Mouse (Mus musculus) liver, embryonic 11.5 days (tissue): Measurements from ENCODE around the gene Spag6. TPM values are rescaled to one million over a fixed set of nuclear protein-coding genes. Genes with fewer than 3 reads are reported as not detected.

ENCODE experiments used
- ATAC-seq: fragments of 200-750 bp; cut with Nextera tagmentation; replicated peaks from 2 replicates; pipeline ENCODE4 v1.8.0; 2017; ENCODE audit warnings: moderate number of reproducible peaks, mild to moderate bottlenecking, moderate TSS enrichment, moderate library complexity; ENCODE audit not compliant: low FRiP score
- DNase-seq: peaks from one replicate; pipeline ENCODE4 v3.0.0-alpha.2; 2017; ENCODE audit warnings: low spot score
- H3K27ac ChIP-seq: fragments of 300-500 bp; sonication (generic); 2 replicates; pipeline ENCODE4 v1.5.1; 2014; ENCODE audit warnings: mild to moderate bottlenecking, low read depth, low read length, control low read depth
- H3K27me3 ChIP-seq: fragments of 300-500 bp; sonication (generic); replicated peaks from 2 replicates; pipeline ENCODE4 v1.6.1; 2014; ENCODE audit warnings: low read length, mixed read lengths; ENCODE audit not compliant: control insufficient read depth, insufficient read depth
- H3K36me3 ChIP-seq: fragments of 300-500 bp; sonication (generic); 2 replicates; pipeline ENCODE4 v1.6.1; 2014; ENCODE audit warnings: mild to moderate bottlenecking, low read length, moderate library complexity, mixed read lengths; ENCODE audit not compliant: control insufficient read depth, insufficient read depth
- H3K4me1 ChIP-seq: fragments of 300-500 bp; sonication (generic); replicated peaks from 2 replicates; pipeline ENCODE4 v1.6.1; 2014; ENCODE audit warnings: low read length, mixed read lengths; ENCODE audit not compliant: control insufficient read depth, insufficient read depth
- H3K4me2 ChIP-seq: fragments of 300-500 bp; sonication (generic); 2 replicates; pipeline ENCODE4 v1.6.1; 2014; ENCODE audit warnings: mild to moderate bottlenecking, control low read depth, moderate library complexity
- H3K4me3 ChIP-seq: fragments of 300-500 bp; sonication (generic); 2 replicates; pipeline ENCODE4 v1.5.1; 2014; ENCODE audit warnings: low read depth, low read length, control low read depth
- H3K9ac ChIP-seq: fragments of 300-500 bp; sonication (generic); 2 replicates; pipeline ENCODE4 v1.6.1; 2014; ENCODE audit warnings: low read depth, low read length, control low read depth
- H3K9me3 ChIP-seq: fragments of 300-500 bp; sonication (generic); 2 replicates; pipeline ENCODE4 v1.6.1; 2016; ENCODE audit warnings: low read length, inconsistent platforms, mixed read lengths; ENCODE audit not compliant: control insufficient read depth
- WGBS: fragments of 180-500 bp; shearing (Covaris S2); extraction: QIAGEN DNeasy Blood & Tissue Kit; methylation state at CpG from one replicate; pipeline ENCODE4 v1.1.7; 2014; 5-methylcytosine and 5-hydroxymethylcytosine counted together
- polyA plus RNA-seq: library from polyadenylated mRNA; unstranded; fragments of >200 nt; fragmentation: Nextera tagmentation; extraction: Ambion mirVana; gene quantifications from 2 replicates; pipeline ENCODE4 v1.2.1, GENCODE M21; 2014

Spag6 gene
- polyA plus RNA-seq, 1 experiment from 2014 or later, result not detected

DNA sequence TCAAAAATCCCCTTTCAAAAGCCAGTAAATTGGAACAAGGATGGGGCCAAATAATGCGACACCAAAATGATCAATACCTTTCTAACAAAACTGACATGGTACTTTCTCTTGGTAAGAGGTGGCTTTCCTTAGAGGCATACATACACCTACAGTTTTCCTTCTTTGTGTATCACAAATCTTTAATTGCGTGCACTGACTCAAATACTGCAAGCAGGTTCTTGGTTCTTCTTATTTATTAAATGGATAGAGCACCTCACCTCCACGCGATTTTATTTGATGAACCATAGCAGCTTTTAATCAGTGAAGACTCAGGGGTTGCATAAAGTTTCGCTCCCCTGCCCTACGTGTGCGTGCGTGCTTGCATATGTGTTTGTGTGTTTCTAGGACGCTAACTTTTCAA lies 3.1 kb upstream of the Spag6 start:
- Histone ChIP-seq H3K36me3 (no peaks in the 10 kb centered on the region), H3K27ac (no peak overlapping the region), H3K27me3 (peaks cover 91% of the 10 kb centered on the region), H3K9ac (no peak overlapping the region), H3K4me2 (peak overlapping the region; percentile 55), H3K4me1 (peaks cover 9% of the 10 kb centered on the region), H3K4me3 (peak overlapping the region; percentile 40), H3K9me3 (no peaks in the 10 kb centered on the region)
- ATAC-seq (no peak), DNase-seq (no peak)
- WGBS, result 2% methylated on average over 9 of the region's 9 CpGs

DNA sequence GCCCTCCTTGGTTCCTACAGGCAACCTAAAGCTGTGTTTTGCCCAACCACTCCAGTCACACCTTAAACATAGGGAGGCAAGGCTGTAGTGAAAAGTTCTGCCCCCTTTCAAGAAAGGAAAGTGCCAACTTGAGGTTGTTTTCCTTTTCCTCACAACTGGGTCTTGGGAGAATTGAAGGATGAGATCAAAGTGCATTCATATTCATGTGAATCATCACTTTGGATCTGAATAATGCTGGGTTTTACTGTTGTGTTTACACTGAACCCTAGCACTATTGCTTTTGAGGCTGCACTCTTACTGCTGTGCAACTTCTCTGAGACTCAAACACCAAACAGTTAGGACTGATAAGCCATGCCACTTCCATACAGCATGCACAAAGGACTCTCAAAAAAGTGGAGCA lies 1.8 kb upstream of the Spag6 start:
- H3K27ac ChIP-seq, result no peak overlapping the region
- ATAC-seq (no peak), DNase-seq (no peak)
- H3K36me3 ChIP-seq, result no peaks in the 10 kb centered on the region
- H3K9ac ChIP-seq, result no peak overlapping the region
- H3K9me3 ChIP-seq, result no peaks in the 10 kb centered on the region
- no peak overlapping the region for H3K4me2 ChIP-seq
- peaks cover 93% of the 10 kb centered on the region for H3K27me3 ChIP-seq
- peaks cover 9% of the 10 kb centered on the region for H3K4me1 ChIP-seq
- H3K4me3 ChIP-seq, result no peak overlapping the region

DNA sequence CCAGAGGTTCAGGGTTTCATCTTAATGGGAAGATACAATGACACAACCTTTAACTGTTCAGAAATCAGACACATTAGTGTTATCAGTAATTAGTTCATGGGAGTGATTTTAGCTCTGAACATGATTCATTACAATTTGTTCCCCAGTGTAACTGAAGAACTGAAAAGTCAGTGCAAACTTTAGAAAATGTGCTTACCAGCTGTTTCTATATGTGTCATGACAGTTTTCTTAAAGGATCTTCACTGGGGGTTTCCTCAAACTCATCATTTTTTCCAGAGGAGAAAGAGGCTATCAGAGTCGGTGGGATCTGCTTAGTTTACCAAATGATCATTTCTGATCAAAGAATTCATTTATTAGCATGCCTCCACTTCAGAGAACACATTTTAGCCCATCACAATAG lies 1.3 kb upstream of the Spag6 start:
- no peak overlapping the region for H3K27ac ChIP-seq
- peaks cover 88% of the 10 kb centered on the region for H3K27me3 ChIP-seq
- no peak overlapping the region for H3K9ac ChIP-seq
- WGBS, result 3% methylated on average over 1 of the region's 1 CpGs
- no peak overlapping the region for H3K4me3 ChIP-seq
- H3K4me1 ChIP-seq, result peaks cover 9% of the 10 kb centered on the region
- ATAC-seq (no peak), DNase-seq (no peak)
- no peaks in the 10 kb centered on the region for H3K9me3 ChIP-seq
- no peaks in the 10 kb centered on the region for H3K36me3 ChIP-seq
- H3K4me2 ChIP-seq, result no peak overlapping the region

DNA sequence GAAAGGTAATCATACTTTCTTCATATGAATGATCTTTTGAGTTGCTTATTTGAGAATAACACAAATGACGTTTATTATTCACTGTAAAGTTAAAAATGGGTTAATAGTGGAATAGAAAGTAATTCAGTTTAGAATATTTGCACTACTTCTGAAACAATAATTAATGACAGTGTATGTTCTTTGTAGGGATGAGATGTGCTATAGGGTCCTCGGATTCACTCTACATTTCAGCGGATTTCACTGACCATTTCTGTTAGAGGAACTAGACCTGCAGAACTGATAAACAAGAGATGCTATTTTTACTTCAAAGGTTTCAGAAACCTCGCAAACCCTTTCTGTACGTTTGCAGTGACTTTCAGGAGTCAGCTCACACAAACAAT lies 351 bp upstream of the Spag6 start:
- Histone ChIP-seq H3K9me3 (no peaks in the 10 kb centered on the region), H3K36me3 (no peaks in the 10 kb centered on the region), H3K4me2 (peak overlapping the region; percentile 98), H3K9ac (no peak overlapping the region), H3K27me3 (peaks cover 88% of the 10 kb centered on the region), H3K4me3 (peak overlapping the region; percentile 68), H3K4me1 (peaks cover 11% of the 10 kb centered on the region), H3K27ac (no peak overlapping the region)
- under 1% methylated on average over 5 of the region's 5 CpGs for WGBS
- no peak for ATAC-seq
- no peak for DNase-seq

DNA sequence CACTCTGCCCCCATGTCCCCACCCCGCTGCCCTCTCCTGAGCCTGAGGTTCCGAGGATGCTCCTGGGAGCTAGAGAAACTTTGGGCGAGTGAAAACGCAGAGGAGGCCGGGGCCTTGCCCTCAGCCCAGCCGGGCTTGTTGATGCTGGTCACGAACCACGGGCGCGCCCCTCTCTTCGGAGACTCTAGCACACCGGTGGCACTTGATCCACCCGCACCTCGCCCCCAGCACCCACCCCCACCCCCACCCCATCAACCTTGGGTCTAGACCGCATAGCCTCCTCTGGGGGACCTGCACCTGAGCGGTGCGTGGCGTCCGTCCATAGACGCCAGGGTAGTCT lies 749 bp downstream of the Spag6 start:
- peaks cover 88% of the 10 kb centered on the region for H3K27me3 ChIP-seq
- no peaks in the 10 kb centered on the region for H3K36me3 ChIP-seq
- peak overlapping the region; percentile 75 for H3K9ac ChIP-seq
- under 1% methylated on average over 20 of the region's 20 CpGs for WGBS
- peak overlapping the region; percentile 68 for H3K4me3 ChIP-seq
- peaks cover 8% of the 10 kb centered on the region for H3K4me1 ChIP-seq
- ATAC-seq, result peak; percentile 29; the same call in 1 of the 2 replicates
- DNase-seq, result no peak
- H3K4me2 ChIP-seq, result peak overlapping the region; percentile 98
- no peak overlapping the region for H3K27ac ChIP-seq
- H3K9me3 ChIP-seq, result no peaks in the 10 kb centered on the region

DNA sequence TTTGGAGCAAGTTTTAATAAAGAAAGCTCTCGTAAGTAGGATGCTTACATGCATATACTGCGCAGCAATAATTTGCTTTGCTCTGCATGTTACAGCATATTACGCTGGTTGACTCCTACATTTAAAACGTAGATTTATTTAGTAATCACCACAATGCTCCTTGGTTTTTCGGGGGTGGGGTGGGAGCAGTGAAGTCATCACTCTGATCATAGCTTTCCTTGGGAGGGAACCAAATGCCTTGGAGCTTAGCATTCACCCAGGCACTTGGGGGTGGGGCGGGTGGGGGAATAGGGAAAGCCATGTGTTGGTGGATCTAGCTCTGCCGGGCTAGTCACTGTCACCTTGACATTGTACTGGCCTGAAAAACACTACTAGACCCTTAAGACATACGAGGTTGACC lies 1.3 kb downstream of the Spag6 start:
- Histone ChIP-seq H3K36me3 (no peaks in the 10 kb centered on the region), H3K4me2 (peak overlapping the region; percentile 98), H3K4me3 (peak overlapping the region; percentile 68), H3K27ac (no peak overlapping the region), H3K9ac (no peak overlapping the region), H3K4me1 (peaks cover 8% of the 10 kb centered on the region; the same call in 1 of the 2 replicates), H3K27me3 (peaks cover 88% of the 10 kb centered on the region), H3K9me3 (no peaks in the 10 kb centered on the region)
- no peak for DNase-seq
- 5% methylated on average over 8 of the region's 8 CpGs for WGBS
- ATAC-seq, result no peak

DNA sequence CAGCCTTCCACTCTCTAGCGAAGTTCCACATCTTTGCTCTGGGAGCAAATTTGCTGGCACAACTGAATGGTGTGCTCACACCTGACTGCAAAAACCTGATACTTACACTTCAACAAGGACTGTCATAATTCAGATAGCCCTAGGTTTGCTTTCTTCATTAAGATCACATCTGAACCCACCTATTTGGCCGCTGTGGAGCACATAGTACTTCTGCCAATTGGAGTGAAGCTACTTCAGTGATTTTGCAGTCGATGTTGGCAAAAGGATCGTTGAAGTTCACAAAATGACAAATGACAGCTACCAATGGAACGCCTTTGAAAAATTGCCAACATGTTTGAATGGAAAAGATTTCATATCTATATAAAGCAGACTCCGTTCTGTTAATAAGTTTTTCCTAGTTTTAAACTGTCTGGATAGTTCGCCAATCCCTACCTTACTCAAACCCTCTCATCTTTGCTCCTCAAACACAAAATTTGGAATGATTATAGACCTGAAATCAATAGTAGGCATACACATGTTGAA lies 1.9 kb downstream of the Spag6 start:
- peaks cover 3% of the 10 kb centered on the region; the same call in 1 of the 2 replicates for H3K4me1 ChIP-seq
- DNase-seq (no peak), ATAC-seq (no peak)
- H3K4me2 ChIP-seq, result no peak overlapping the region
- WGBS, result 9% methylated on average over 7 of the region's 7 CpGs
- H3K9ac ChIP-seq, result no peak overlapping the region
- H3K36me3 ChIP-seq, result no peaks in the 10 kb centered on the region
- no peak overlapping the region for H3K4me3 ChIP-seq
- peaks cover 88% of the 10 kb centered on the region for H3K27me3 ChIP-seq
- no peak overlapping the region for H3K27ac ChIP-seq
- no peaks in the 10 kb centered on the region for H3K9me3 ChIP-seq

DNA sequence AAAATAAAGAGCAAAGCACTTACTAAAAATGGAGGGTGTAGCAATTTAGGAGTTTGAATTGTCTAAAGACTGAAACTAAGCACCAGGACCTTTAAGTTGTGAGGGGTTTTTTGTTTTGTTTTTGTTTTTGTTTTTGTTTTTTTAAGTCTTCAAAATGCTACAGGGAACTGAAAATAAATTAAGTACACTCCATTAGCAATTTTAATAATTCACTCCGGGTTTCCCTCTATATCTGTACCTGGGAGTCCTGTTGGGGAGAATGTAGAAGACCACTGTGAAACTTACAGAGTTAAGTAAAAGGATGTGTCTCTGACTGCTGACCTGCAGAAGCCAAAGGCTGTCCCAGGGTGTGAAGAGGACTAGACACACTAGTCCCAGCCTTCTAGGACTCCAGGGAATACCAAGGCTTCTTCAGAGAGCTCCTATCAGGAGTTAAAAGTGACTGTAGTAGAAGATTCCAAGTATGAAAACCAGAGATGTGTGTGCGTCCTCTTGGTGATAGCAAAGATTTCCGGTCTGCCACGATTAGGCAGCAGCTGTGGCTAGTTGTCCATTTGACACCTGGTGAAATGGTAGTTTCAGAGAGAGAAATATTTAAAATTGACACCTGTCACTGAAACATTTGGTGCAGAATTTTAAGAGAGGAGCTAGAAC lies 3.9 kb downstream of the Spag6 start:
- Histone ChIP-seq H3K27ac (no peak overlapping the region), H3K27me3 (peaks cover 82% of the 10 kb centered on the region), H3K4me3 (no peak overlapping the region), H3K9me3 (no peaks in the 10 kb centered on the region), H3K36me3 (no peaks in the 10 kb centered on the region), H3K4me1 (peaks cover 3% of the 10 kb centered on the region; the same call in 1 of the 2 replicates), H3K9ac (no peak overlapping the region), H3K4me2 (no peak overlapping the region)
- no peak for ATAC-seq
- peak; percentile 39 for DNase-seq
- WGBS, result 4% methylated on average over 4 of the region's 4 CpGs

DNA sequence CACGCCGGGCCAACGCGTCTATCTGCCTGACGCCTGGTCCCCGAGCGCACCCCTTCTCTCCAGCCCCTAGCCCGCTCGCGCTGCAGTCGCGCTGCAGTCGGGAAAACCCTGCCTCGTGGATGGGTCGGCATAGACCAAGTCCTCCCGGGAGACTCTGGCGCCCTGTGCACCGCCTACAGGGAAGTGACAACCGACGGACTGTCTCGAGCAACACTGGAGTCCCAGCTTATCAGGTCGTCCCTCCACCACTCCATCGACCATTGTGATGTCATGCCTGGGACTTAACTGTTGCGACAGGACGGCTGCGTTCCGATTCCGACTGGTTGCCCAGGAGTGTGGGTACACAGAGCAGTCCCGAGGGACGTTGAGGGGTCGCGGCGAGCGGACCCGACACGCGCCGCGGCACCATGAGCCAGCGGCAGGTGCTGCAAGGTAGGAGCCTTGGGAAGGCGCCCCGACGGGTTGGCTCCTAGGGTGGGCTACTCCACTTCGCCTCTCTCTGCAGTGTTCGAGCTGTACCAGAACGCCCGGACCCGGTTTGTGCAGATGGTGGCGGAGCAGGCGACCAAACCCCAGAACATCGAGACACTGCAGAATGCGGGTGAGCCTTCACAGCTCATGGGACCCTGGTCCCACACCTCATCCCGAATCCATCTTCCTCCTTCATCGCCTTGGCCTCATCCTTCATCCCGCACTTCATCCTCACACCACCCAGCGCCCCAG lies 5.0 kb downstream of the Spag6 start:
- H3K9ac ChIP-seq, result no peak overlapping the region
- ATAC-seq (no peak; the same call in 1 of the 2 replicates), DNase-seq (peak; percentile 49)
- no peaks in the 10 kb centered on the region for H3K36me3 ChIP-seq
- H3K4me3 ChIP-seq, result peak overlapping the region; percentile 26
- H3K4me1 ChIP-seq, result peaks cover 3% of the 10 kb centered on the region; the same call in 1 of the 2 replicates
- H3K9me3 ChIP-seq, result no peaks in the 10 kb centered on the region
- H3K4me2 ChIP-seq, result peak overlapping the region; percentile 43
- peaks cover 73% of the 10 kb centered on the region for H3K27me3 ChIP-seq
- 1% methylated on average over 56 of the region's 56 CpGs for WGBS
- no peak overlapping the region for H3K27ac ChIP-seq
